Mouse (Mus musculus) liver, embryonic 11.5 days (tissue): ENCODE results near the gene Dcaf17. TPM values are rescaled to one million over a fixed set of nuclear protein-coding genes. Genes with fewer than 3 reads are reported as not detected.

Experiments
- ATAC-seq: fragments of 200-750 bp; cut with Nextera tagmentation; replicated peaks from 2 replicates; pipeline ENCODE4 v1.8.0; 2017; ENCODE audit warnings: moderate number of reproducible peaks, mild to moderate bottlenecking, moderate TSS enrichment, moderate library complexity; ENCODE audit not compliant: low FRiP score
- DNase-seq: peaks from one replicate; pipeline ENCODE4 v3.0.0-alpha.2; 2017; ENCODE audit warnings: low spot score
- H3K27ac ChIP-seq: fragments of 300-500 bp; sonication (generic); 2 replicates; pipeline ENCODE4 v1.5.1; 2014; ENCODE audit warnings: mild to moderate bottlenecking, low read depth, low read length, control low read depth
- H3K27me3 ChIP-seq: fragments of 300-500 bp; sonication (generic); replicated peaks from 2 replicates; pipeline ENCODE4 v1.6.1; 2014; ENCODE audit warnings: low read length, mixed read lengths; ENCODE audit not compliant: control insufficient read depth, insufficient read depth
- H3K36me3 ChIP-seq: fragments of 300-500 bp; sonication (generic); 2 replicates; pipeline ENCODE4 v1.6.1; 2014; ENCODE audit warnings: mild to moderate bottlenecking, low read length, moderate library complexity, mixed read lengths; ENCODE audit not compliant: control insufficient read depth, insufficient read depth
- H3K4me1 ChIP-seq: fragments of 300-500 bp; sonication (generic); replicated peaks from 2 replicates; pipeline ENCODE4 v1.6.1; 2014; ENCODE audit warnings: low read length, mixed read lengths; ENCODE audit not compliant: control insufficient read depth, insufficient read depth
- H3K4me2 ChIP-seq: fragments of 300-500 bp; sonication (generic); 2 replicates; pipeline ENCODE4 v1.6.1; 2014; ENCODE audit warnings: mild to moderate bottlenecking, control low read depth, moderate library complexity
- H3K4me3 ChIP-seq: fragments of 300-500 bp; sonication (generic); 2 replicates; pipeline ENCODE4 v1.5.1; 2014; ENCODE audit warnings: low read depth, low read length, control low read depth
- H3K9ac ChIP-seq: fragments of 300-500 bp; sonication (generic); 2 replicates; pipeline ENCODE4 v1.6.1; 2014; ENCODE audit warnings: low read depth, low read length, control low read depth
- H3K9me3 ChIP-seq: fragments of 300-500 bp; sonication (generic); 2 replicates; pipeline ENCODE4 v1.6.1; 2016; ENCODE audit warnings: low read length, inconsistent platforms, mixed read lengths; ENCODE audit not compliant: control insufficient read depth
- WGBS: fragments of 180-500 bp; shearing (Covaris S2); extraction: QIAGEN DNeasy Blood & Tissue Kit; methylation state at CpG from one replicate; pipeline ENCODE4 v1.1.7; 2014; 5-methylcytosine and 5-hydroxymethylcytosine counted together
- polyA plus RNA-seq: library from polyadenylated mRNA; unstranded; fragments of >200 nt; fragmentation: Nextera tagmentation; extraction: Ambion mirVana; gene quantifications from 2 replicates; pipeline ENCODE4 v1.2.1, GENCODE M21; 2014

The Dcaf17 gene
- polyA plus RNA-seq, 1 experiment from 2014 or later, result 34.6 TPM

DNA sequence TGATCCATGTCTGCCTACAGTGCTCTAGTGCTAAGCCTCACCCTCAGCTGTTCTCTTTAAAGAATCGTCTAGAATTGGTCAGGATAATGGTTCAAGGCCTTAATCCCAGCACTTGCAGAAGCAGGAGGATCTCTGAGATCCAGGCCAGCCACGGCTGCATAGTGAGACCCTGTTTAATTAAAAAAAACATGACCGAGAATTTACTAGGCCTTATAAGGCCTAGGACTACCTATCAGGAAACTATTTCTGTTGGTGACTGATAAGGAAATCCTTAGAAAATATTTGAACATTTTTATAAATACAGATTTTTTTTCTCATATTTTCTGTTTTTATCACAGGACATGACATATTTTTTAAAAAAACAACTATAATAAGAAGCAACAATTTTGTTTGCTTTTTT, 18.2 kb downstream of the Dcaf17 start:
- no peak overlapping the region for H3K9ac ChIP-seq
- ATAC-seq (no peak), DNase-seq (no peak)
- H3K9me3 ChIP-seq, result no peaks in the 10 kb centered on the region
- no peak overlapping the region for H3K27ac ChIP-seq
- H3K4me1 ChIP-seq, result peaks cover 7% of the 10 kb centered on the region
- 72% methylated on average over 3 of the region's 3 CpGs for WGBS
- no peaks in the 10 kb centered on the region for H3K36me3 ChIP-seq
- H3K4me2 ChIP-seq, result no peak overlapping the region
- H3K4me3 ChIP-seq, result no peak overlapping the region
- no peaks in the 10 kb centered on the region for H3K27me3 ChIP-seq

DNA sequence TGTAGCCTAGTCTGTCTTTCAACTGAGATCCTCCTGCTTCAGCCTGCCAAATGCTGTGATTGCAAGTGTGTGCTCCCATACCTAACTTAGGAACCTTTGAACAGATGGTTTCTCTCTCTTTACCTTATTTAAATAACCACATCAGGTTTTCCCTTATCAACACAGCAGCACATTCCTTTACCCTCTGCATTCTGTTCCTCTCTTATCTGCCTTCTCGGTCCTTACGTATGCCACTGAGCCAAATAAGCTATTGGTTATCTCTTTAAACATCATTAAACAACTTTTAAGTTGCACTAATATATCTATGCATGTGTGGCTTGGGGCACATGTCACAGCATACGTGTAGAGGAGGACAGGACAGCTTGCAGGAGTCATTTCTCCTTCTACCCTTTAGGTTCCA, 18.7 kb downstream of the Dcaf17 start:
- Histone ChIP-seq H3K27ac (no peak overlapping the region), H3K4me3 (no peak overlapping the region), H3K9ac (no peak overlapping the region), H3K27me3 (no peaks in the 10 kb centered on the region), H3K9me3 (no peaks in the 10 kb centered on the region), H3K4me2 (no peak overlapping the region), H3K4me1 (peaks cover 7% of the 10 kb centered on the region), H3K36me3 (no peaks in the 10 kb centered on the region)
- DNase-seq (no peak), ATAC-seq (peak; percentile 86)
- 43% methylated on average over 3 of the region's 3 CpGs for WGBS

- Histone ChIP-seq H3K9ac (no peak overlapping the region), H3K36me3 (no peaks in the 10 kb centered on the region; the same call in 1 of the 2 replicates), H3K4me3 (no peak overlapping the region), H3K4me2 (no peak overlapping the region), H3K4me1 (no peaks in the 10 kb centered on the region), H3K27ac (no peak overlapping the region), H3K27me3 (no peaks in the 10 kb centered on the region), H3K9me3 (no peaks in the 10 kb centered on the region)
- 91% methylated on average over 7 of the region's 7 CpGs for WGBS
- ATAC-seq (no peak), DNase-seq (no peak)
These were observed 27.3 kb downstream of the Dcaf17 start for GRCm38 (mm10) chr2:71082416-71082815.

- DNase-seq (no peak), ATAC-seq (0 out of 2 replicates have a peak, but pooled peaks have one; percentile 51)
- Histone ChIP-seq H3K27me3 (no peaks in the 10 kb centered on the region), H3K4me2 (no peak overlapping the region), H3K27ac (no peak overlapping the region), H3K4me3 (no peak overlapping the region), H3K36me3 (no peaks in the 10 kb centered on the region; the same call in 1 of the 2 replicates), H3K9me3 (no peaks in the 10 kb centered on the region), H3K9ac (no peak overlapping the region), H3K4me1 (no peaks in the 10 kb centered on the region)
- 83% methylated on average over 6 of the region's 6 CpGs for WGBS
These were observed 28.5 kb downstream of the Dcaf17 start for GRCm38 (mm10) chr2:71083454-71084193.

GRCm38 (mm10) chr2:71089766-71090165, 34.6 kb downstream of the Dcaf17 start:
- Histone ChIP-seq H3K9ac (no peak overlapping the region), H3K36me3 (peaks cover 14% of the 10 kb centered on the region; the same call in 1 of the 2 replicates), H3K27ac (no peak overlapping the region), H3K4me2 (no peak overlapping the region), H3K4me3 (no peak overlapping the region), H3K4me1 (no peaks in the 10 kb centered on the region), H3K9me3 (no peaks in the 10 kb centered on the region), H3K27me3 (no peaks in the 10 kb centered on the region)
- DNase-seq, result no peak
- 70% methylated on average over 3 of the region's 3 CpGs for WGBS
- no peak for ATAC-seq

- Histone ChIP-seq H3K4me1 (no peaks in the 10 kb centered on the region), H3K4me2 (no peak overlapping the region), H3K36me3 (peaks cover 14% of the 10 kb centered on the region; the same call in 1 of the 2 replicates), H3K4me3 (no peak overlapping the region), H3K27ac (no peak overlapping the region), H3K9me3 (no peaks in the 10 kb centered on the region), H3K27me3 (no peaks in the 10 kb centered on the region), H3K9ac (no peak overlapping the region)
- ATAC-seq (peak; percentile 94), DNase-seq (no peak)
- 75% methylated on average over 4 of the region's 4 CpGs for WGBS
These were observed 35.7 kb downstream of the Dcaf17 start for GRCm38 (mm10) chr2:71090660-71091445.

- Histone ChIP-seq H3K4me2 (no peak overlapping the region), H3K27ac (no peak overlapping the region), H3K9me3 (no peaks in the 10 kb centered on the region), H3K9ac (no peak overlapping the region), H3K27me3 (no peaks in the 10 kb centered on the region), H3K4me3 (no peak overlapping the region), H3K36me3 (peaks cover 10% of the 10 kb centered on the region; the same call in 1 of the 2 replicates), H3K4me1 (no peaks in the 10 kb centered on the region)
- DNase-seq (no peak), ATAC-seq (peak; percentile 83)
- 23% methylated on average over 7 of the region's 7 CpGs for WGBS
These were observed 41.0 kb downstream of the Dcaf17 start for GRCm38 (mm10) chr2:71096170-71096569.

DNA sequence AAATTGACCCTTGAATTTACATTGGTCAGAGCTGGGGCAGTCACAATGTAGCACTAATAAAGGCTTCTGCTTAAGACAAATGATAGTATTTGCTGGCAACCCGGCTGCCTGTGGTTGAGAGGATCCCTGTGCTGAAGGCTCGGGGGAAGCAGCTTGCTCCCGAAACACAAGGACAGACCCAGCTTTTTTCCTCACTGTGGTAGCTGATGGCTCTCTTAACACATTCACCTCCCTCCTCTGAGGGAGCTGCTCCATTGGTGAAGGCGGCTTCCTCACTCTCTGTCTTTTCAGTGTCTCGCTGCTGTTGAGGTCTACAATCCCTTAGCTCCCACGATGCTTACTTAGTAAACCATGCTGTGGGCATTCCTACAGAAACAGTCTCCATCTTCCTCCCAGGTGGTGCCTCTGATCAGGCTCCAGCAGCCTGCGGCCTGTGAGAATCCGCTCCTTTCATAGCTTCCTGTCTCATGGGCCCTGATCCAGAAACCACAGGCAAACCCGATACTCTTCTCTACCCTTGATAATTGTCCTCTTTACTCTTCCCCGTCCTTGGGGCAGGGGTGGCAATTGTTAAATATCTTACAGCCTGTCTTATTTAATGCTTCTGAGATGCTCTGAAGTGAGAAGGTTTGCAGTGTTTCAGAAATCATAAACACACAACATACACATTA, 47.6 kb downstream of the Dcaf17 start:
- ATAC-seq, result no peak
- Histone ChIP-seq H3K36me3 (no peaks in the 10 kb centered on the region), H3K27ac (no peak overlapping the region), H3K4me3 (no peak overlapping the region), H3K9ac (no peak overlapping the region), H3K4me1 (no peaks in the 10 kb centered on the region), H3K4me2 (no peak overlapping the region), H3K27me3 (no peaks in the 10 kb centered on the region), H3K9me3 (no peaks in the 10 kb centered on the region)
- DNase-seq, result no peak
- 83% methylated on average over 10 of the region's 10 CpGs for WGBS
